Mouse (Mus musculus): ENCODE data around the gene Onecut1. TPM values are rescaled to one million over a fixed set of nuclear protein-coding genes. Genes with fewer than 3 reads are reported as not detected.

Onecut1 gene
- polyA plus RNA-seq, 1 experiment from 2014 or later, result 0.81 TPM

GRCm38 (mm10) chr9:74863655-74864443 is 2.1 kb downstream of the Onecut1 start:
- Histone ChIP-seq H3K4me3 (ENCODE audit: low read depth, low read length) (peak overlapping the region; percentile 37), H3K9ac (replicated peaks; ENCODE audit: low read length) (no peak overlapping the region), H3K4me2 (ENCODE audit: low read depth, low read length) (peak overlapping the region; percentile 13; the same call in 1 of the 2 replicates), H3K27me3 (ENCODE audit: control insufficient read depth, insufficient read depth, low read length) (peaks cover 90% of the 10 kb centered on the region), H3K27ac (replicated peaks; ENCODE audit: low read depth, low read length) (no peak overlapping the region), H3K9me3 (replicated peaks; ENCODE audit: control insufficient read depth, low read length) (no peaks in the 10 kb centered on the region), H3K4me1 (ENCODE audit: control insufficient read depth, insufficient read depth, low read length) (peaks cover 5% of the 10 kb centered on the region), H3K36me3 (replicated peaks; ENCODE audit: control insufficient read depth, insufficient read depth, low read depth, low read length) (no peaks in the 10 kb centered on the region)
- ATAC-seq (replicated peaks; ENCODE audit: insufficient number of reproducible peaks, low FRiP score, low TSS enrichment, low read depth) (no peak), DNase-seq (ENCODE audit: low spot score) (no peak)
- WGBS, result 1% methylated on average over 36 of the region's 36 CpGs

GRCm38 (mm10) chr9:74864471-74864870 is 2.8 kb downstream of the Onecut1 start:
- Histone ChIP-seq H3K4me2 (ENCODE audit: low read depth, low read length) (no peak overlapping the region), H3K9ac (replicated peaks; ENCODE audit: low read length) (no peak overlapping the region), H3K36me3 (replicated peaks; ENCODE audit: control insufficient read depth, insufficient read depth, low read depth, low read length) (no peaks in the 10 kb centered on the region), H3K27me3 (ENCODE audit: control insufficient read depth, insufficient read depth, low read length) (peaks cover 84% of the 10 kb centered on the region), H3K27ac (replicated peaks; ENCODE audit: low read depth, low read length) (no peak overlapping the region), H3K4me1 (ENCODE audit: control insufficient read depth, insufficient read depth, low read length) (peaks cover 5% of the 10 kb centered on the region), H3K4me3 (ENCODE audit: low read depth, low read length) (no peak overlapping the region), H3K9me3 (replicated peaks; ENCODE audit: control insufficient read depth, low read length) (no peaks in the 10 kb centered on the region)
- DNase-seq (ENCODE audit: low spot score) (no peak), ATAC-seq (replicated peaks; ENCODE audit: insufficient number of reproducible peaks, low FRiP score, low TSS enrichment, low read depth) (no peak)
- 1% methylated on average over 14 of the region's 14 CpGs for WGBS

GRCm38 (mm10) chr9:74866596-74867313 is 5.0 kb downstream of the Onecut1 start:
- no peak for ATAC-seq (replicated peaks; ENCODE audit: insufficient number of reproducible peaks, low FRiP score, low TSS enrichment, low read depth)
- Histone ChIP-seq H3K36me3 (replicated peaks; ENCODE audit: control insufficient read depth, insufficient read depth, low read depth, low read length) (no peaks in the 10 kb centered on the region), H3K4me2 (ENCODE audit: low read depth, low read length) (no peak overlapping the region), H3K9ac (replicated peaks; ENCODE audit: low read length) (no peak overlapping the region), H3K27ac (replicated peaks; ENCODE audit: low read depth, low read length) (no peak overlapping the region), H3K4me3 (ENCODE audit: low read depth, low read length) (no peak overlapping the region), H3K4me1 (ENCODE audit: control insufficient read depth, insufficient read depth, low read length) (peaks cover 5% of the 10 kb centered on the region), H3K9me3 (replicated peaks; ENCODE audit: control insufficient read depth, low read length) (no peaks in the 10 kb centered on the region), H3K27me3 (ENCODE audit: control insufficient read depth, insufficient read depth, low read length) (peaks cover 64% of the 10 kb centered on the region)
- no peak for DNase-seq (ENCODE audit: low spot score)
- WGBS, result 5% methylated on average over 27 of the region's 27 CpGs

DNA sequence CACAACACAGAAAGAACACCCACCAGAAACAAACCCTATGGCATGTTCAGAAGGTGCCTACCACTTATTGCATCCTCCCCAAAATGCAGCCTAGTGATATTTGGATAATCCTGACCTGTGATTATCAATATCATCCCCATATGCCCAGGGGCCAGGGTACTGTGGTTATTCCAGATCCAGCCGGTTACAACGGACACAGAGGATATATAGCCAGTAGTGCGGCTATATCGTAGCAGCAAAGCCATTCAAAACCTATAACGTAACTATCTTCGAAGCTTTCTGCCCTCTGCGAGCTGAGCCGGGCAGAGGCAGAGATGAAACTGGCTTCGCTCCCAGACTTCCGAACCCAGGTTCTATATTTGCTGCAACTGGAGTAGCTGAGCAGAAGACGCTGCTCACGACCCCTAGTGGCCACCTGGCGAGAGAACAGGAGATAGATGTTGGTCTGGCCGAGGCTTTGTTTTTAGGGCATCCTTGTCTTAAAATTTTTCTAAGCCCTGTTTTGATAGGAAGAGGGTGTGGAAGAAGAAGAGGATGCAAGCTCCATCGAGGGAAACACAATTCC is 6.0 kb downstream of the Onecut1 start:
- ATAC-seq (replicated peaks; ENCODE audit: insufficient number of reproducible peaks, low FRiP score, low TSS enrichment, low read depth) (no peak), DNase-seq (ENCODE audit: low spot score) (no peak)
- Histone ChIP-seq H3K27me3 (ENCODE audit: control insufficient read depth, insufficient read depth, low read length) (peaks cover 58% of the 10 kb centered on the region), H3K9ac (replicated peaks; ENCODE audit: low read length) (no peak overlapping the region), H3K36me3 (replicated peaks; ENCODE audit: control insufficient read depth, insufficient read depth, low read depth, low read length) (no peaks in the 10 kb centered on the region), H3K27ac (replicated peaks; ENCODE audit: low read depth, low read length) (no peak overlapping the region), H3K9me3 (replicated peaks; ENCODE audit: control insufficient read depth, low read length) (no peaks in the 10 kb centered on the region), H3K4me1 (ENCODE audit: control insufficient read depth, insufficient read depth, low read length) (no peaks in the 10 kb centered on the region; the same call in none of the 2 replicates), H3K4me2 (ENCODE audit: low read depth, low read length) (no peak overlapping the region), H3K4me3 (ENCODE audit: low read depth, low read length) (no peak overlapping the region)
- 8% methylated on average over 15 of the region's 15 CpGs for WGBS

- peak; percentile 73 for DNase-seq (ENCODE audit: low spot score)
- no peaks in the 10 kb centered on the region for H3K36me3 ChIP-seq (replicated peaks; ENCODE audit: control insufficient read depth, insufficient read depth, low read depth, low read length)
- H3K4me3 ChIP-seq (ENCODE audit: low read depth, low read length), result no peak overlapping the region
- no peak overlapping the region for H3K9ac ChIP-seq (replicated peaks; ENCODE audit: low read length)
- no peak overlapping the region for H3K27ac ChIP-seq (replicated peaks; ENCODE audit: low read depth, low read length)
- WGBS, result 5% methylated on average over 22 of the region's 22 CpGs
- no peaks in the 10 kb centered on the region for H3K4me1 ChIP-seq (ENCODE audit: control insufficient read depth, insufficient read depth, low read length)
- no peak overlapping the region for H3K4me2 ChIP-seq (ENCODE audit: low read depth, low read length)
- peaks cover 50% of the 10 kb centered on the region for H3K27me3 ChIP-seq (ENCODE audit: control insufficient read depth, insufficient read depth, low read length)
- H3K9me3 ChIP-seq (replicated peaks; ENCODE audit: control insufficient read depth, low read length), result no peaks in the 10 kb centered on the region
- no peak for ATAC-seq (replicated peaks; ENCODE audit: insufficient number of reproducible peaks, low FRiP score, low TSS enrichment, low read depth)
Measured at GRCm38 (mm10) chr9:74868336-74868950, 6.7 kb downstream of the Onecut1 start.

GRCm38 (mm10) chr9:74870960-74871688 is 9.4 kb downstream of the Onecut1 start:
- 21% methylated on average over 13 of the region's 13 CpGs for WGBS
- H3K36me3 ChIP-seq (replicated peaks; ENCODE audit: control insufficient read depth, insufficient read depth, low read depth, low read length), result no peaks in the 10 kb centered on the region
- no peak overlapping the region for H3K27ac ChIP-seq (replicated peaks; ENCODE audit: low read depth, low read length)
- H3K9ac ChIP-seq (replicated peaks; ENCODE audit: low read length), result no peak overlapping the region
- no peak overlapping the region for H3K4me2 ChIP-seq (ENCODE audit: low read depth, low read length)
- no peak for ATAC-seq (replicated peaks; ENCODE audit: insufficient number of reproducible peaks, low FRiP score, low TSS enrichment, low read depth)
- peaks cover 26% of the 10 kb centered on the region for H3K27me3 ChIP-seq (ENCODE audit: control insufficient read depth, insufficient read depth, low read length)
- H3K4me1 ChIP-seq (ENCODE audit: control insufficient read depth, insufficient read depth, low read length), result no peaks in the 10 kb centered on the region
- DNase-seq (ENCODE audit: low spot score), result peak; percentile 86
- no peaks in the 10 kb centered on the region for H3K9me3 ChIP-seq (replicated peaks; ENCODE audit: control insufficient read depth, low read length)
- no peak overlapping the region for H3K4me3 ChIP-seq (ENCODE audit: low read depth, low read length)

DNA sequence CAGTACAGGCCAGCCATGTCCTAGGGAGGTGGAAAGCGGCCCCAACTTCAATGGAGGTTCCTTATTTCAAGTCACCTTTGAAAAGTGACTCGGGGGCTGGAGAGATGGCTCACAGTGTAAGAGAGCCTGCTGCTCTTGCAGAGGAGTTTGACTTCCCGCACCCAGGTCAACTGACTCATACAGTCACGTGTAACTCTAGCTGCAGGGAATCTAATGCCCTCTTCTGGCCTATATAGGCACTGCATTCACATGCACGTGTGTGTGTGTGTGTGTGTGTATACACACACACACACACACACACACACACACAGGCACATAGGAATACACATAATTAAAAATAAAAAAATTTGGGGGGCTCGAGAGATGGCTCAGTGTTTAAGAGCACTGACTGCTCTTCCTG is 14.6 kb downstream of the Onecut1 start:
- no peak for ATAC-seq (replicated peaks; ENCODE audit: insufficient number of reproducible peaks, low FRiP score, low TSS enrichment, low read depth)
- no peaks in the 10 kb centered on the region for H3K36me3 ChIP-seq (replicated peaks; ENCODE audit: control insufficient read depth, insufficient read depth, low read depth, low read length)

More for the DNA sequence above, 14.6 kb downstream of the Onecut1 start:
- H3K27ac ChIP-seq (replicated peaks; ENCODE audit: low read depth, low read length), result no peak overlapping the region
- H3K27me3 ChIP-seq (ENCODE audit: control insufficient read depth, insufficient read depth, low read length), result no peaks in the 10 kb centered on the region
- 68% methylated on average over 6 of the region's 6 CpGs for WGBS
- DNase-seq (ENCODE audit: low spot score), result no peak
- no peaks in the 10 kb centered on the region for H3K9me3 ChIP-seq (replicated peaks; ENCODE audit: control insufficient read depth, low read length)
- no peaks in the 10 kb centered on the region for H3K4me1 ChIP-seq (ENCODE audit: control insufficient read depth, insufficient read depth, low read length)
- H3K9ac ChIP-seq (replicated peaks; ENCODE audit: low read length), result no peak overlapping the region
- H3K4me2 ChIP-seq (ENCODE audit: low read depth, low read length), result no peak overlapping the region
- H3K4me3 ChIP-seq (ENCODE audit: low read depth, low read length), result no peak overlapping the region

All from embryonic facial prominence, embryonic 11.5 days (tissue).